Mouse (Mus musculus) hindbrain, postnatal 0 days (tissue): ENCODE results near the gene Tmc4. TPM values are rescaled to one million over a fixed set of nuclear protein-coding genes. Genes with fewer than 3 reads are reported as not detected.

Source experiments
- ATAC-seq: fragments of 200-750 bp; cut with Nextera tagmentation; 2 replicates; pipeline ENCODE4 v1.8.0; 2017; ENCODE audit warnings: mild to moderate bottlenecking, moderate TSS enrichment, moderate library complexity
- DNase-seq: peaks from one replicate; pipeline ENCODE4 v3.0.0-alpha.2; 2015; ENCODE audit warnings: low spot score
- H3K27ac ChIP-seq: fragments of 300-500 bp; sonication (generic); 2 replicates; pipeline ENCODE4 v1.5.1; 2014; ENCODE audit warnings: mild to moderate bottlenecking
- H3K27me3 ChIP-seq: fragments of 300-500 bp; sonication (generic); 2 replicates; pipeline ENCODE4 v1.6.1; 2014; ENCODE audit warnings: low read length, mixed read lengths; ENCODE audit not compliant: insufficient read depth
- H3K36me3 ChIP-seq: fragments of 300-500 bp; sonication (generic); 2 replicates; pipeline ENCODE4 v1.6.1; 2014; ENCODE audit warnings: low read length, mixed read lengths; ENCODE audit not compliant: insufficient read depth
- H3K4me1 ChIP-seq: fragments of 300-500 bp; sonication (generic); 2 replicates; pipeline ENCODE4 v1.6.1; 2014; ENCODE audit warnings: antibody characterized with exemption, low read length, mixed read lengths; ENCODE audit not compliant: insufficient read depth
- H3K4me2 ChIP-seq: fragments of 300-500 bp; sonication (generic); 2 replicates; pipeline ENCODE4 v1.6.1; 2014; ENCODE audit warnings: low read depth, mild to moderate bottlenecking, low read length, moderate library complexity, mixed read lengths
- H3K4me3 ChIP-seq: fragments of 300-500 bp; sonication (generic); 2 replicates; pipeline ENCODE4 v1.5.1; 2014; ENCODE audit warnings: low read length
- H3K9ac ChIP-seq: fragments of 300-500 bp; sonication (generic); replicated peaks from 2 replicates; pipeline ENCODE4 v1.6.1; 2014; ENCODE audit warnings: mild to moderate bottlenecking, low read length, moderate library complexity, mixed read lengths
- H3K9me3 ChIP-seq: fragments of 300-500 bp; sonication (generic); 2 replicates; pipeline ENCODE4 v1.6.1; 2016; ENCODE audit warnings: low read length, mixed read lengths
- CTCF ChIP-seq: IDR thresholded peaks from 2 replicates; pipeline ENCODE4 v1.5.1; 2016; ENCODE audit warnings: antibody characterized with exemption, control low read depth, low read depth
- WGBS: fragments of 180-500 bp; shearing (Covaris S2); extraction: QIAGEN DNeasy Blood & Tissue Kit; methylation state at CpG from one replicate; pipeline ENCODE4 v1.1.7; 2014; 5-methylcytosine and 5-hydroxymethylcytosine counted together
- polyA plus RNA-seq: library from polyadenylated mRNA; unstranded; fragments of >200 nt; fragmentation: Nextera tagmentation; extraction: Ambion mirVana; gene quantifications from 2 replicates; pipeline ENCODE4 v1.2.1, GENCODE M21; 2015
- total RNA-seq: library from RNA; depleted of rRNA; stranded (reverse); fragments of >200 nt; gene quantifications from 2 replicates; pipeline ENCODE4 v1.2.3, GENCODE M21; 2014

The Tmc4 gene
- total and polyA plus RNA-seq, 2 experiments from 2014 or later, result 3.5 to 4.2 TPM

- DNase-seq (peak; percentile 99), ATAC-seq (peak; percentile 94)
- under 1% methylated on average over 55 of the region's 55 CpGs for WGBS
- no peaks in the 10 kb centered on the region for H3K27me3 ChIP-seq
- peak within 1 kb of the TSS; percentile 73 for H3K4me2 ChIP-seq
- peak within 1 kb of the TSS; percentile 94 for H3K27ac ChIP-seq
- peaks cover 8% of the 10 kb centered on the region; the same call in 1 of the 2 replicates for H3K4me1 ChIP-seq
- peak within 1 kb of the TSS; percentile 89 for H3K4me3 ChIP-seq
- H3K9me3 ChIP-seq, result no peaks in the 10 kb centered on the region
- H3K36me3 ChIP-seq, result peaks cover 16% of the 10 kb centered on the region
- no peak for TF ChIP-seq CTCF
- peak within 1 kb of the TSS; percentile 93 for H3K9ac ChIP-seq
Observed at GRCm38 (mm10) chr7:3692987-3693808, 15.8 kb upstream of the Tmc4 start, which contains the start of gene Mboat7. Gene Mboat7, minus strand, starts transcription at chr7:3693523.

GRCm38 (mm10) chr7:3692382-3692986 lies 15.1 kb upstream of the Tmc4 start, which contains the start of gene Tsen34:
Gene Tsen34, plus strand, starts transcription at chr7:3692863.
- H3K4me3 ChIP-seq, result peak within 1 kb of the TSS; percentile 89
- WGBS, result 0% methylated on average over 49 of the region's 49 CpGs
- ATAC-seq (no peak; the same call in 1 of the 2 replicates), DNase-seq (no peak)
- H3K9ac ChIP-seq, result peak within 1 kb of the TSS; percentile 93
- peaks cover 8% of the 10 kb centered on the region; the same call in 1 of the 2 replicates for H3K4me1 ChIP-seq
- H3K36me3 ChIP-seq, result peaks cover 12% of the 10 kb centered on the region
- TF ChIP-seq CTCF, result no peak; the same call in 1 of the 2 replicates
- peak within 1 kb of the TSS; percentile 73 for H3K4me2 ChIP-seq
- H3K27ac ChIP-seq, result peak within 1 kb of the TSS; percentile 94
- H3K27me3 ChIP-seq, result no peaks in the 10 kb centered on the region
- no peaks in the 10 kb centered on the region for H3K9me3 ChIP-seq

GRCm38 (mm10) chr7:3691919-3692318 lies 14.6 kb upstream of the Tmc4 start:
- ATAC-seq (no peak), DNase-seq (no peak)
- H3K4me2 ChIP-seq, result peak overlapping the region; percentile 73
- peak overlapping the region; percentile 89 for H3K4me3 ChIP-seq
- TF ChIP-seq CTCF, result no peak
- peak overlapping the region; percentile 94 for H3K27ac ChIP-seq
- no peaks in the 10 kb centered on the region for H3K9me3 ChIP-seq
- H3K9ac ChIP-seq, result peak overlapping the region; percentile 93
- peaks cover 8% of the 10 kb centered on the region; the same call in 1 of the 2 replicates for H3K4me1 ChIP-seq
- H3K36me3 ChIP-seq, result peaks cover 11% of the 10 kb centered on the region; the same call in 1 of the 2 replicates
- no peaks in the 10 kb centered on the region for H3K27me3 ChIP-seq
- WGBS, result 43% methylated on average over 3 of the region's 3 CpGs

GRCm38 (mm10) chr7:3685400-3686187 lies 8.2 kb upstream of the Tmc4 start:
- DNase-seq, result no peak
- no peak overlapping the region for H3K9ac ChIP-seq
- no peak for TF ChIP-seq CTCF
- H3K4me2 ChIP-seq, result no peak overlapping the region
- no peak for ATAC-seq
- H3K27me3 ChIP-seq, result no peaks in the 10 kb centered on the region
- peaks cover 18% of the 10 kb centered on the region; the same call in 1 of the 2 replicates for H3K36me3 ChIP-seq
- H3K4me3 ChIP-seq, result no peak overlapping the region
- WGBS, result 81% methylated on average over 31 of the region's 31 CpGs
- no peaks in the 10 kb centered on the region for H3K9me3 ChIP-seq
- H3K27ac ChIP-seq, result peak overlapping the region; percentile 37; the same call in 1 of the 2 replicates
- 0 out of 2 replicates have a peak, but pooled peaks cover 3% of the 10 kb centered on the region for H3K4me1 ChIP-seq

GRCm38 (mm10) chr7:3684698-3685097 lies 7.3 kb upstream of the Tmc4 start:
- no peak for DNase-seq
- peak; percentile 31; the same call in 1 of the 2 replicates for ATAC-seq
- Histone ChIP-seq H3K4me3 (no peak overlapping the region), H3K9me3 (no peaks in the 10 kb centered on the region), H3K9ac (no peak overlapping the region), H3K27me3 (no peaks in the 10 kb centered on the region), H3K36me3 (peaks cover 23% of the 10 kb centered on the region; the same call in 1 of the 2 replicates), H3K4me1 (0 out of 2 replicates have a peak, but pooled peaks cover 3% of the 10 kb centered on the region), H3K27ac (peak overlapping the region; percentile 37; the same call in 1 of the 2 replicates), H3K4me2 (no peak overlapping the region)
- WGBS, result 61% methylated on average over 8 of the region's 8 CpGs
- TF ChIP-seq CTCF, result no peak
